Mouse (Mus musculus): ENCODE results near the gene Hsd11b2. TPM values are rescaled to one million over a fixed set of nuclear protein-coding genes. Genes with fewer than 3 reads are reported as not detected.

Gene Hsd11b2
- polyA plus RNA-seq, 2 experiments: 0.42 to 1.1 TPM

DNA sequence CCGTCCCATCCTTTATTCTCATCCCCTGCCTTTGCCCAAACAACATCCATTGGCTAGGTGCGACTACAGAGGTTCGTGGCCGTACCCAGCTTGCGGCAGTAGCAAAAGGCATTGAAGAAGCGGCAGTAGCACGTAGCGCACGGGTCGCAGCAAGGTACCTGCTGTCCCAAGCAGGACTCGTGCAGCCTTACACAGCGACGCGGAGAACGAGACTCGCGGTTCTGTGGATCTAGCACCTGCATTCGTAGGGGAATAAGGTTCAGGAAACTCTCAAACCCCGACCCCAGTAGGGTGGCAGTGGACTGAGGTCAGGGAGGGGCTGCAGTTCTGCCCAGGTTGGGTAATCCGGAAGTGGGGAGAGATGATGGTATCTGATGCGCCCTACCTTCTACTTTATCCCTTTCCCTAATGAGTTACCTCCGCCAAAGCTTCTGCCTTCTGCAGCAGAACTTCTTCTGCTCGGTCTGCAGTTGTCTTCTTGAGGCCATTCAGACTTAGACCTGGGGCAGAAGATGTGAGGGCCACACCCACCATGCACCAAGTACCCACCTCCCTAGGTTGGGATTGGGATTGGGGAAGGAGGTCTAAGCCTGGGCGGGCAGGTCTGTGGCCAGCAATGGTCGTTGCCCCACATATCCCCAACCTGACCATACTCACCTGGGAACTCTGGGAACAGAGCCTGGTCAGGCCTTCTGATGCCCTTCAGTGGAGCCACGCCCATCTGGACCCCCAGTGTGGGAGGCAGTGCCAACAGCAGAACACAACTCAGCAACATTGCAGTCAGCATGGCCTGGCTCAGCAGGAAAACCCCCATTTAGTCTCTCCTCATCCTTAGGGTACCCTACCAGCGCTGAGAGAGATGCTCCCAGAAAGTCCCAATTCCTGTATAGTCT is 48.4 kb downstream of the Hsd11b2 start:
- DNase-seq (ENCODE audit: low read depth in 3 of 3, low spot score in 3 of 3) (no peak), ATAC-seq (ENCODE audit: insufficient read depth) (no peak)
- no peaks in the 10 kb centered on the region; the same call in 1 of the 2 replicates for H3K36me3 ChIP-seq (replicated peaks; ENCODE audit: control insufficient read depth, insufficient read depth, low read depth)
- 29% methylated on average over 27 of the region's 27 CpGs for WGBS (ENCODE audit: insufficient replicate concordance)
- H3K4me3 ChIP-seq (ENCODE audit: insufficient read depth in 1 of 2, low read depth in 2 of 2, low read length in 2 of 2): peak overlapping the region; percentile 63 to 85
- peaks cover 14 to 15% of the 10 kb centered on the region in 2 experiments for H3K4me1 ChIP-seq (replicated peaks; ENCODE audit: control insufficient read depth in 2 of 2, insufficient read depth in 2 of 2, low read length in 1 of 2)
- peak overlapping the region; percentile 74 for H3K9ac ChIP-seq (replicated peaks)
- peak overlapping the region; percentile 99 for H3K4me2 ChIP-seq (ENCODE audit: low read depth)
- TF ChIP-seq CTCF (IDR thresholded peaks at IDR 0.05; ENCODE audit: low read depth) (no peak), EP300 (IDR thresholded peaks at IDR 0.05; ENCODE audit: low read depth) (no peak)
- peak overlapping the region; percentile 72 for H3K27ac ChIP-seq
- no peaks in the 10 kb centered on the region; the same call in 1 of the 2 replicates for H3K27me3 ChIP-seq (ENCODE audit: control insufficient read depth, insufficient read depth, low read length)
- no peaks in the 10 kb centered on the region for H3K9me3 ChIP-seq (ENCODE audit: control insufficient read depth, low read length)

DNA sequence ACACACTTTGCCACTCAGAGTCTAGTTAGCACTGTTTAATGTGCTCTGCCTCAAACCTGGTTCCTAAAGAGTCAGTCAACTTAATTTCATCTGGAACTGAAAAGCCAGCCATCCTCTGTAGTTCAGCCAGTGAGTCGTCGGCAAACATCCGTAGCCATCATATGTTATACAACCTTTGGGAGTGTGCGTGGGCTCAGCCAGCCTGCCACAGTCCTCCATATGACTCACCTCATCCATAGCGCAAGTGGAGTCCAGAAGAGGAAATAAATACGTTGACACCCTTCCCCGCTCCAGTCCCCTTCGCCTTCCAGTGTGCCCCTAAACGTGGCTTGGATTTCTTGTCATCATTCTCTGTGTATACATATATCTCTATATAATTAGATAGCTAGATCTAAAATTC is 53.3 kb downstream of the Hsd11b2 start:
- Histone ChIP-seq H3K27ac (no peak overlapping the region), H3K9me3 (ENCODE audit: control insufficient read depth, low read length) (no peaks in the 10 kb centered on the region), H3K36me3 (replicated peaks; ENCODE audit: control insufficient read depth, insufficient read depth, low read depth) (no peaks in the 10 kb centered on the region), H3K4me3 (ENCODE audit: insufficient read depth in 1 of 2, low read depth in 2 of 2, low read length in 2 of 2) (no peak overlapping the region), H3K4me1 (replicated peaks; ENCODE audit: control insufficient read depth in 2 of 2, insufficient read depth in 2 of 2, low read length in 1 of 2) (peaks cover 4 to 5% of the 10 kb centered on the region in 2 experiments), H3K9ac (replicated peaks) (no peak overlapping the region), H3K27me3 (ENCODE audit: control insufficient read depth, insufficient read depth, low read length) (no peaks in the 10 kb centered on the region; the same call in 1 of the 2 replicates), H3K4me2 (ENCODE audit: low read depth) (no peak overlapping the region)
- WGBS (ENCODE audit: insufficient replicate concordance): 76% methylated on average over 9 of the region's 9 CpGs
- no peak for DNase-seq (ENCODE audit: low read depth in 3 of 3, low spot score in 3 of 3)
- ATAC-seq (ENCODE audit: insufficient read depth): no peak
- no peak for TF ChIP-seq EP300 (IDR thresholded peaks at IDR 0.05; ENCODE audit: low read depth)
- no peak for TF ChIP-seq CTCF (IDR thresholded peaks at IDR 0.05; ENCODE audit: low read depth)

DNA sequence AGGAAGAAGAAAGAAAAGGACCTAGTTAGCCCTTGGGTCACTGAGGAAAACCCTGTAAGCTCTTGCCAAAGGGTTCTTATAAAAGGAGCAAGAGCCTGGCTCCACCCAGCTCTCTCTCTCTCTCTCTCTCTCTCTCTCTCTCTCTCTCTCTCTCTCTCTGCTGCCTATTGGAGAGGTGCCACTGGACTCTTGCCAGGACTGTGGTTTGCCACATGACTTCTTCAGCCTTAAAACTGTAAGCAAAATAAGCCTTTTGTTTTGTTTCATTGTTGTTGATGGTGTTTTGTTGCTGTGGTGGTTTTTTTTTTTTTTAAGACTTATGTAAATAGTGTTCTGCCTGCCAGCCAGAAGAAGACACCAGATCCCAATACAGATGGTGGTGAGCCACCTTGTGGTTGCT is 54.9 kb downstream of the Hsd11b2 start:
- H3K4me1 ChIP-seq (replicated peaks; ENCODE audit: control insufficient read depth in 2 of 2, insufficient read depth in 2 of 2, low read length in 1 of 2): no peaks in the 10 kb centered on the region
- ATAC-seq (ENCODE audit: insufficient read depth) (no peak), DNase-seq (ENCODE audit: low read depth in 3 of 3, low spot score in 3 of 3) (no peak)
- H3K27me3 ChIP-seq (ENCODE audit: control insufficient read depth, insufficient read depth, low read length): no peaks in the 10 kb centered on the region
- H3K27ac ChIP-seq: no peak overlapping the region
- no peaks in the 10 kb centered on the region for H3K9me3 ChIP-seq (ENCODE audit: control insufficient read depth, low read length)
- H3K4me2 ChIP-seq (ENCODE audit: low read depth): no peak overlapping the region
- H3K4me3 ChIP-seq (ENCODE audit: insufficient read depth in 1 of 2, low read depth in 2 of 2, low read length in 2 of 2): no peak overlapping the region
- no peak for TF ChIP-seq CTCF (IDR thresholded peaks at IDR 0.05; ENCODE audit: low read depth)
- no peak for TF ChIP-seq EP300 (IDR thresholded peaks at IDR 0.05; ENCODE audit: low read depth)
- no peaks in the 10 kb centered on the region for H3K36me3 ChIP-seq (replicated peaks; ENCODE audit: control insufficient read depth, insufficient read depth, low read depth)
- no peak overlapping the region for H3K9ac ChIP-seq (replicated peaks)

Other genes starting within 250 kb of the Hsd11b2 start
- gene Hsf4, start 249.0 kb upstream of the Hsd11b2 start, polyA plus RNA-seq (2012; rRNA removed): 0.03 TPM in 1 of 2 replicates, not detected in the other
- gene Hsf4, start 249.0 kb upstream of the Hsd11b2 start, polyA plus RNA-seq (2014; fragmentation: Nextera tagmentation; extraction: Ambion mirVana): 0.08 TPM in 1 of 2 replicates, not detected in the other
- gene Nol3, start 242.6 kb upstream of the Hsd11b2 start, polyA plus RNA-seq (2012; rRNA removed): 0.02 and 0.03 TPM in 2 replicates
- not detected in 2 replicates for gene Nol3, start 242.6 kb upstream of the Hsd11b2 start, polyA plus RNA-seq (2014; fragmentation: Nextera tagmentation; extraction: Ambion mirVana)
- 1.3 and 1.6 TPM in 2 replicates for gene 4931428F04Rik, start 228.9 kb upstream of the Hsd11b2 start, polyA plus RNA-seq (2012; rRNA removed)
- 0.48 and 0.62 TPM in 2 replicates for gene 4931428F04Rik, start 228.9 kb upstream of the Hsd11b2 start, polyA plus RNA-seq (2014; fragmentation: Nextera tagmentation; extraction: Ambion mirVana)
- gene Exoc3l, start 222.7 kb upstream of the Hsd11b2 start, polyA plus RNA-seq (2012; rRNA removed): 6.2 and 6.5 TPM in 2 replicates
- gene Exoc3l, start 222.7 kb upstream of the Hsd11b2 start, polyA plus RNA-seq (2014; fragmentation: Nextera tagmentation; extraction: Ambion mirVana): 4.5 and 4.7 TPM in 2 replicates
- 275 and 297 TPM in 2 replicates for gene E2f4, start 221.1 kb upstream of the Hsd11b2 start, polyA plus RNA-seq (2012; rRNA removed)
- 206 and 227 TPM in 2 replicates for gene E2f4, start 221.1 kb upstream of the Hsd11b2 start, polyA plus RNA-seq (2014; fragmentation: Nextera tagmentation; extraction: Ambion mirVana)
- gene Elmo3, start 213.2 kb upstream of the Hsd11b2 start, polyA plus RNA-seq (2012; rRNA removed): 3.6 and 4.2 TPM in 2 replicates
- gene Elmo3, start 213.2 kb upstream of the Hsd11b2 start, polyA plus RNA-seq (2014; fragmentation: Nextera tagmentation; extraction: Ambion mirVana): 2.5 and 2.8 TPM in 2 replicates
- gene Lrrc29, start 192.5 kb upstream of the Hsd11b2 start, polyA plus RNA-seq (2012; rRNA removed): 10.4 and 12.1 TPM in 2 replicates
- 9.1 and 11.4 TPM in 2 replicates for gene Lrrc29, start 192.5 kb upstream of the Hsd11b2 start, polyA plus RNA-seq (2014; fragmentation: Nextera tagmentation; extraction: Ambion mirVana)
- 59.1 and 66.5 TPM in 2 replicates for gene Tmem208, start 192.4 kb upstream of the Hsd11b2 start, polyA plus RNA-seq (2012; rRNA removed)
- 103 and 107 TPM in 2 replicates for gene Tmem208, start 192.4 kb upstream of the Hsd11b2 start, polyA plus RNA-seq (2014; fragmentation: Nextera tagmentation; extraction: Ambion mirVana)
- gene Fhod1, start 170.8 kb upstream of the Hsd11b2 start, polyA plus RNA-seq (2012; rRNA removed): 3.4 and 4.4 TPM in 2 replicates
- 0.42 and 0.82 TPM in 2 replicates for gene Fhod1, start 170.8 kb upstream of the Hsd11b2 start, polyA plus RNA-seq (2014; fragmentation: Nextera tagmentation; extraction: Ambion mirVana)
- gene Slc9a5, start 169.9 kb upstream of the Hsd11b2 start, polyA plus RNA-seq (2012; rRNA removed): 0.87 and 0.90 TPM in 2 replicates
- 0.08 and 0.14 TPM in 2 replicates for gene Slc9a5, start 169.9 kb upstream of the Hsd11b2 start, polyA plus RNA-seq (2014; fragmentation: Nextera tagmentation; extraction: Ambion mirVana)
- 0.08 TPM in 2 replicates for gene Plekhg4, start 145.5 kb upstream of the Hsd11b2 start, polyA plus RNA-seq (2012; rRNA removed)
- gene Plekhg4, start 145.5 kb upstream of the Hsd11b2 start, polyA plus RNA-seq (2014; fragmentation: Nextera tagmentation; extraction: Ambion mirVana): 0.06 TPM in 2 replicates
- not detected in 2 replicates for gene Kctd19, start 105.3 kb upstream of the Hsd11b2 start, polyA plus RNA-seq (2012; rRNA removed)
- gene Kctd19, start 105.3 kb upstream of the Hsd11b2 start, polyA plus RNA-seq (2014; fragmentation: Nextera tagmentation; extraction: Ambion mirVana): not detected in 2 replicates
- 0.04 and 0.09 TPM in 2 replicates for gene Lrrc36, start 105.2 kb upstream of the Hsd11b2 start, polyA plus RNA-seq (2012; rRNA removed)
- gene Lrrc36, start 105.2 kb upstream of the Hsd11b2 start, polyA plus RNA-seq (2014; fragmentation: Nextera tagmentation; extraction: Ambion mirVana): 0.08 and 0.10 TPM in 2 replicates
- 0.49 and 0.60 TPM in 2 replicates for gene Tppp3, start 47.2 kb upstream of the Hsd11b2 start, polyA plus RNA-seq (2012; rRNA removed)
- 0.49 and 0.63 TPM in 2 replicates for gene Tppp3, start 47.2 kb upstream of the Hsd11b2 start, polyA plus RNA-seq (2014; fragmentation: Nextera tagmentation; extraction: Ambion mirVana)
- gene Zdhhc1, start 21.9 kb upstream of the Hsd11b2 start, polyA plus RNA-seq (2012; rRNA removed): 2.2 and 2.4 TPM in 2 replicates
- gene Zdhhc1, start 21.9 kb upstream of the Hsd11b2 start, polyA plus RNA-seq (2014; fragmentation: Nextera tagmentation; extraction: Ambion mirVana): 0.90 and 1.2 TPM in 2 replicates
- gene Atp6v0d1, start 47.3 kb downstream of the Hsd11b2 start, polyA plus RNA-seq (2012; rRNA removed): 36.0 and 40.1 TPM in 2 replicates
- gene Atp6v0d1, start 47.3 kb downstream of the Hsd11b2 start, polyA plus RNA-seq (2014; fragmentation: Nextera tagmentation; extraction: Ambion mirVana): 44.3 and 46.3 TPM in 2 replicates
- gene Ripor1, start 86.5 kb downstream of the Hsd11b2 start, polyA plus RNA-seq (2012; rRNA removed): 4.5 and 5.4 TPM in 2 replicates
- gene Ripor1, start 86.5 kb downstream of the Hsd11b2 start, polyA plus RNA-seq (2014; fragmentation: Nextera tagmentation; extraction: Ambion mirVana): 4.9 and 6.1 TPM in 2 replicates
- gene Ctcf, start 117.8 kb downstream of the Hsd11b2 start, polyA plus RNA-seq (2012; rRNA removed): 11.6 and 21.1 TPM in 2 replicates
- gene Ctcf, start 117.8 kb downstream of the Hsd11b2 start, polyA plus RNA-seq (2014; fragmentation: Nextera tagmentation; extraction: Ambion mirVana): 40.9 and 49.2 TPM in 2 replicates
- gene Agrp, start 118.6 kb downstream of the Hsd11b2 start, polyA plus RNA-seq (2012; rRNA removed): not detected in 2 replicates
- 0.23 and 0.27 TPM in 2 replicates for gene Agrp, start 118.6 kb downstream of the Hsd11b2 start, polyA plus RNA-seq (2014; fragmentation: Nextera tagmentation; extraction: Ambion mirVana)
- 1.3 and 1.4 TPM in 2 replicates for gene Carmil2, start 167.5 kb downstream of the Hsd11b2 start, polyA plus RNA-seq (2012; rRNA removed)
- gene Carmil2, start 167.5 kb downstream of the Hsd11b2 start, polyA plus RNA-seq (2014; fragmentation: Nextera tagmentation; extraction: Ambion mirVana): 0.24 and 0.33 TPM in 2 replicates
- gene Acd, start 182.3 kb downstream of the Hsd11b2 start, polyA plus RNA-seq (2012; rRNA removed): 8.8 and 11.0 TPM in 2 replicates
- 20.3 and 23.7 TPM in 2 replicates for gene Acd, start 182.3 kb downstream of the Hsd11b2 start, polyA plus RNA-seq (2014; fragmentation: Nextera tagmentation; extraction: Ambion mirVana)
- gene Pard6a, start 182.4 kb downstream of the Hsd11b2 start, polyA plus RNA-seq (2012; rRNA removed): 5.9 and 6.0 TPM in 2 replicates
- 6.4 and 7.9 TPM in 2 replicates for gene Pard6a, start 182.4 kb downstream of the Hsd11b2 start, polyA plus RNA-seq (2014; fragmentation: Nextera tagmentation; extraction: Ambion mirVana)
- gene 4933405L10Rik, start 188.9 kb downstream of the Hsd11b2 start, polyA plus RNA-seq (2012; rRNA removed): not detected in 2 replicates
- not detected in 2 replicates for gene 4933405L10Rik, start 188.9 kb downstream of the Hsd11b2 start, polyA plus RNA-seq (2014; fragmentation: Nextera tagmentation; extraction: Ambion mirVana)
- 7.0 and 7.8 TPM in 2 replicates for gene Enkd1, start 189.5 kb downstream of the Hsd11b2 start, polyA plus RNA-seq (2012; rRNA removed)
- gene Enkd1, start 189.5 kb downstream of the Hsd11b2 start, polyA plus RNA-seq (2014; fragmentation: Nextera tagmentation; extraction: Ambion mirVana): 4.8 and 6.5 TPM in 2 replicates
- 0.84 and 0.93 TPM in 2 replicates for gene Gfod2, start 239.9 kb downstream of the Hsd11b2 start, polyA plus RNA-seq (2012; rRNA removed)
- 1.1 and 1.8 TPM in 2 replicates for gene Gfod2, start 239.9 kb downstream of the Hsd11b2 start, polyA plus RNA-seq (2014; fragmentation: Nextera tagmentation; extraction: Ambion mirVana)

Measured in liver, embryonic 14.5 days (tissue).